Mouse (Mus musculus): ENCODE measurements around the gene Ggn.

- TF ChIP-seq MEF2A (IDR thresholded peaks at IDR 0.05; ENCODE audit: extremely low read depth, insufficient replicate concordance, low read depth, low read length, poor library complexity, severe bottlenecking) (no peak), POLR2A (IDR thresholded peaks at IDR 0.05; ENCODE audit: control insufficient read depth in 1 of 2, insufficient read depth in 1 of 2, low read depth in 1 of 2, low read length in 2 of 2, poor library complexity in 1 of 2) (no peak), TBP (IDR thresholded peaks at IDR 0.05; ENCODE audit: low read depth, low read length) (no peak), CTCF (IDR thresholded peaks at IDR 0.05 in 2 of 3, conservative IDR thresholded peaks at IDR 0.05 in 1 of 3; ENCODE audit: control insufficient read depth in 1 of 3, insufficient read depth in 1 of 3, low read depth in 2 of 3, low read length in 3 of 3, poor library complexity in 1 of 3, severe bottlenecking in 1 of 3) (no peak), USF1 (IDR thresholded peaks at IDR 0.05; ENCODE audit: low read depth, low read length) (no peak), ZKSCAN1 (IDR thresholded peaks at IDR 0.05; ENCODE audit: low read depth, low read length) (no peak), EP300 (IDR thresholded peaks at IDR 0.05; ENCODE audit: low read depth in 1 of 2, low read length in 2 of 2) (no peak), POLR2AphosphoS5 (IDR thresholded peaks at IDR 0.05; ENCODE audit: borderline replicate concordance, low read depth, low read length) (no peak), CHD2 (IDR thresholded peaks at IDR 0.05; ENCODE audit: low read length) (no peak), NRF1 (IDR thresholded peaks at IDR 0.05; ENCODE audit: insufficient read depth, low read depth, low read length, poor library complexity, severe bottlenecking) (no peak)
Observed at GRCm38 (mm10) chr7:29214846-29215245, 44.8 kb downstream of the Ggn start.

Measured in MEL (cell line).